Mouse (Mus musculus) midbrain, embryonic 16.5 days (tissue): ENCODE data around the gene Gm21698. TPM values are rescaled to one million over a fixed set of nuclear protein-coding genes. Genes with fewer than 3 reads are reported as not detected.
"Not testable (repeated sequence)": the region's sequence is repeated elsewhere in the genome, so short reads cannot be mapped to it uniquely, and the experiment has no call there.

Source experiments
- ATAC-seq: fragments of 200-750 bp; cut with Nextera tagmentation; 2 replicates; pipeline ENCODE4 v1.8.0; 2017; ENCODE audit warnings: moderate TSS enrichment
- H3K27ac ChIP-seq: fragments of 300-500 bp; sonication (generic); 2 replicates; pipeline ENCODE4 v1.5.1; 2014; ENCODE audit warnings: mild to moderate bottlenecking, low read length, mixed read lengths
- H3K27me3 ChIP-seq: fragments of 300-500 bp; sonication (generic); 2 replicates; pipeline ENCODE4 v1.6.1; 2014; ENCODE audit warnings: low read depth, low read length, mixed read lengths; ENCODE audit not compliant: control insufficient read depth, insufficient read depth
- H3K36me3 ChIP-seq: fragments of 300-500 bp; sonication (generic); 2 replicates; pipeline ENCODE4 v1.6.1; 2014; ENCODE audit warnings: mild to moderate bottlenecking, low read length, moderate library complexity, mixed read lengths; ENCODE audit not compliant: control insufficient read depth, insufficient read depth
- H3K4me1 ChIP-seq: fragments of 300-500 bp; sonication (generic); 2 replicates; pipeline ENCODE4 v1.6.1; 2014; ENCODE audit warnings: mild to moderate bottlenecking, low read length, mixed read lengths; ENCODE audit not compliant: control insufficient read depth, insufficient read depth
- H3K4me2 ChIP-seq: fragments of 300-500 bp; sonication (generic); 2 replicates; pipeline ENCODE4 v1.6.1; 2014; ENCODE audit warnings: mild to moderate bottlenecking, low read length, mixed read lengths
- H3K4me3 ChIP-seq: fragments of 300-500 bp; sonication (generic); 2 replicates; pipeline ENCODE4 v1.5.1; 2014; ENCODE audit warnings: low read depth, mild to moderate bottlenecking, low read length, moderate library complexity, mixed read lengths
- H3K9ac ChIP-seq: fragments of 300-500 bp; sonication (generic); 2 replicates; pipeline ENCODE4 v1.6.1; 2014; ENCODE audit warnings: low read depth, low read length, mixed read lengths
- H3K9me3 ChIP-seq: fragments of 300-500 bp; sonication (generic); replicated peaks from 2 replicates; pipeline ENCODE4 v1.6.1; 2014; ENCODE audit warnings: mild to moderate bottlenecking, low read length, mixed read lengths; ENCODE audit not compliant: control insufficient read depth, poor library complexity, severe bottlenecking
- WGBS: fragments of 180-500 bp; shearing (Covaris S2); extraction: QIAGEN DNeasy Blood & Tissue Kit; methylation state at CpG from one replicate; pipeline ENCODE4 v1.1.7; 2014; 5-methylcytosine and 5-hydroxymethylcytosine counted together
- polyA plus RNA-seq: library from polyadenylated mRNA; unstranded; fragments of >200 nt; fragmentation: Nextera tagmentation; extraction: Ambion mirVana; gene quantifications from 2 replicates; pipeline ENCODE4 v1.2.1, GENCODE M21; 2015

The Gm21698 gene
- polyA plus RNA-seq, 1 experiment from 2014 or later: 0.30 TPM

- not testable (repeated sequence) for H3K4me2 ChIP-seq, H3K36me3 ChIP-seq, H3K27ac ChIP-seq, H3K27me3 ChIP-seq, H3K9ac ChIP-seq, ATAC-seq, H3K9me3 ChIP-seq, H3K4me3 ChIP-seq, H3K4me1 ChIP-seq
- 88% methylated on average over 2 of the region's 2 CpGs for WGBS
Observed at GRCm38 (mm10) chr5:25945391-25945790, 43.1 kb downstream of the Gm21698 start.

DNA sequence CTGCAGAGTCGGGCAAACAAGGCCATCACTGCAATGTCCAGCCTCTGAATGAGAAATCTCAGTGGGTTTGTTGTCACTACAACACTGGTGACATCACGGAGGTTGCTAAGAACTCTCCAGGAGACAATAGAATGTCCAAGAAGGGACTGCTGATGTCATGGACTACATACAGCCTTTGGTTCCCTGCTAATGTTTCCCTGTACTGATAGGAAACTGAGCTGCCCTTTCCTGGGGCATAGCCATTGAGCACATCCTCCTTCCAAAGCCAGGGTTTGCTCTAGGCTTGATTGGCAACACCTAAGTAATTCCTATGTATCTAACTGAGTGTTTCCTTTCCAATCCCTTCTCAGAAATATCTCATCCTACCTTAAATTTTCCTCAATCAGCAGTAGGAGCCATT is 46.2 kb downstream of the Gm21698 start, which contains the start of gene Gm21663:
TSS of gene Gm21663 (minus strand) at position 101 of the 400 bp plus-strand sequence.
- H3K9ac ChIP-seq, H3K36me3 ChIP-seq, H3K27ac ChIP-seq, H3K9me3 ChIP-seq, ATAC-seq, H3K4me3 ChIP-seq, H3K4me1 ChIP-seq, H3K4me2 ChIP-seq, H3K27me3 ChIP-seq: not testable (repeated sequence)
- 58% methylated on average over 2 of the region's 2 CpGs for WGBS

Other genes starting within 250 kb of the Gm21698 start
- gene Actr3b, start 228.7 kb downstream of the Gm21698 start, polyA plus RNA-seq: 37.9 and 44.5 TPM in 2 replicates
- 0.09 TPM in 1 of 2 replicates, not detected in the other for gene Gm21663, start 46.3 kb downstream of the Gm21698 start, polyA plus RNA-seq
- gene Gm21671, start 34.2 kb downstream of the Gm21698 start, polyA plus RNA-seq: 0.25 and 0.27 TPM in 2 replicates
- gene Gm21680, start 16.0 kb downstream of the Gm21698 start, polyA plus RNA-seq: 0.17 and 0.43 TPM in 2 replicates
- gene Gm1979, start 16.1 kb upstream of the Gm21698 start, polyA plus RNA-seq: 0.29 and 0.36 TPM in 2 replicates
- 0.14 TPM in 1 of 2 replicates, not detected in the other for gene Gm5862, start 34.3 kb upstream of the Gm21698 start, polyA plus RNA-seq
- 0.13 and 0.15 TPM in 2 replicates for gene Speer4a, start 50.9 kb upstream of the Gm21698 start, polyA plus RNA-seq
- 0.12 and 0.21 TPM in 2 replicates for gene Gm7347, start 69.9 kb upstream of the Gm21698 start, polyA plus RNA-seq
- 0.09 and 0.11 TPM in 2 replicates for gene Gm10471, start 100.6 kb upstream of the Gm21698 start, polyA plus RNA-seq
- gene 5031410I06Rik, start 116.7 kb upstream of the Gm21698 start, polyA plus RNA-seq: 0.09 and 0.16 TPM in 2 replicates
- gene Gm10220, start 132.8 kb upstream of the Gm21698 start, polyA plus RNA-seq: 0.14 and 0.22 TPM in 2 replicates